Mouse (Mus musculus): ENCODE results near the gene Stk11ip. TPM values are rescaled to one million over a fixed set of nuclear protein-coding genes. Genes with fewer than 3 reads are reported as not detected.

Gene Stk11ip
- polyA plus RNA-seq, 1 experiment from 2014 or later: 20.1 TPM

DNA sequence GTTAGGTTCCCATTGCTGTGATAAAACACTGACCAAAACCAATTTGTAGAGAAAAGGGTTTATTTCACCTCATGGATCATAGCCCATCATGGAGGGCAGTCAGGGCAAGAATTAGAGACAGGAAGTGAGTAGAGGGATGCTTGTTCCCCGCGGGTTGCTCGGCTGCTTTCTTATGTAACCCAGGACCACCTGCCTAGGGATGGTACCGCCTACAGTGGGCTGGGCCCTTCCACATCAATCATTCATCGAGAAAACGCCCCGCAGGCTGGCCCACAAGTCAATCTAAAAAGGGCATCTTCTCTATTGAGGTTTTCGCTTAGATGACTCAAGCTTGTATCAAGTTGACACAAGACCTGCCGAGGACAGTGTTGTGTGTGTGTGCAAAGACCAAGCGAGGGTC is 61.7 kb downstream of the Stk11ip start:
- no peak overlapping the region for H3K9ac ChIP-seq
- no peaks in the 10 kb centered on the region for H3K36me3 ChIP-seq
- H3K4me3 ChIP-seq: no peak overlapping the region
- H3K4me2 ChIP-seq: no peak overlapping the region
- whole genome bisulfite sequencing: 73% methylated on average over 10 of the region's 10 CpGs
- H3K27me3 ChIP-seq: no peaks in the 10 kb centered on the region; the same call in 1 of the 2 replicates
- H3K27ac ChIP-seq (replicated peaks): peak overlapping the region; percentile 55; the same call in 1 of the 2 replicates
- H3K9me3 ChIP-seq: no peaks in the 10 kb centered on the region
- ATAC-seq (ENCODE audit: low read depth): no peak
- H3K4me1 ChIP-seq (replicated peaks): 0 out of 2 replicates have a peak, but pooled peaks cover 5% of the 10 kb centered on the region

DNA sequence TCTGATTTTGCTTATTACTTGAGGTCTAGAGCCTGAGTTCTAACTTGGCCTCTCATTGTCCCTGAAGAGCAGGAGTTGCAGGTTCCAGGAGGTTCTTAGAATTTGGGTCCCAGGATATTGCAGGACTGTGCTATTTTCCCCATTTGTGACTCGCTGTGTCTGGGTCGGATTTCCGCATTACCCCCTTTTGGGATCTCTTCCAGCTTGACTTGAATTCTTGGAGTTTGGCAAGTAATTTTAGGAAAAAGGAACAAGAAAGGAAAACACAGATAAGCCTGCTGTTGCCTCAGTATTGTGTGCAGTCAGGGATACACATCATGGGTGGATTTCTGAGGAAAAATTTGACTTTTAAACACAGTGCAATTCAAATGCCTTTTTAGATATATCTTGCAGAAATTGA is 65.5 kb downstream of the Stk11ip start:
- ATAC-seq (ENCODE audit: low read depth): no peak
- 92% methylated on average over 3 of the region's 3 CpGs for WGBS

More for the DNA sequence above, 65.5 kb downstream of the Stk11ip start:
- Histone ChIP-seq H3K27me3 (no peaks in the 10 kb centered on the region; the same call in 1 of the 2 replicates), H3K4me2 (no peak overlapping the region), H3K9me3 (no peaks in the 10 kb centered on the region), H3K27ac (replicated peaks) (no peak overlapping the region), H3K9ac (no peak overlapping the region), H3K4me3 (no peak overlapping the region), H3K36me3 (no peaks in the 10 kb centered on the region), H3K4me1 (replicated peaks) (peaks cover 12% of the 10 kb centered on the region; the same call in 1 of the 2 replicates)

Other genes starting within 250 kb of the Stk11ip start
- gene Resp18, start 243.1 kb upstream of the Stk11ip start, polyA plus RNA-seq (2015; fragmentation: Nextera tagmentation; extraction: Ambion mirVana): 116 and 131 TPM in 2 replicates
- 187 and 190 TPM in 2 replicates for gene Dnpep, start 203.5 kb upstream of the Stk11ip start, polyA plus RNA-seq (2015; fragmentation: Nextera tagmentation; extraction: Ambion mirVana)
- 3.3 and 7.7 TPM in 2 replicates for gene Des, start 161.2 kb upstream of the Stk11ip start, polyA plus RNA-seq (2015; fragmentation: Nextera tagmentation; extraction: Ambion mirVana)
- 17.8 and 21.4 TPM in 2 replicates for gene Speg, start 146.2 kb upstream of the Stk11ip start, polyA plus RNA-seq (2015; fragmentation: Nextera tagmentation; extraction: Ambion mirVana)
- 74.4 and 75.9 TPM in 2 replicates for gene Gmppa, start 85.6 kb upstream of the Stk11ip start, polyA plus RNA-seq (2015; fragmentation: Nextera tagmentation; extraction: Ambion mirVana)
- gene Asic4, start 71.1 kb upstream of the Stk11ip start, polyA plus RNA-seq (2015; fragmentation: Nextera tagmentation; extraction: Ambion mirVana): 28.7 and 28.8 TPM in 2 replicates
- gene Chpf, start 42.2 kb upstream of the Stk11ip start, polyA plus RNA-seq (2015; fragmentation: Nextera tagmentation; extraction: Ambion mirVana): 39.1 and 41.0 TPM in 2 replicates
- gene Tmem198, start 42.0 kb upstream of the Stk11ip start, polyA plus RNA-seq (2015; fragmentation: Nextera tagmentation; extraction: Ambion mirVana): 37.2 and 40.9 TPM in 2 replicates
- gene Obsl1, start 15.1 kb upstream of the Stk11ip start, polyA plus RNA-seq (2015; fragmentation: Nextera tagmentation; extraction: Ambion mirVana): 28.1 and 30.1 TPM in 2 replicates
- 13.3 and 13.7 TPM in 2 replicates for gene Inha, start 14.5 kb upstream of the Stk11ip start, polyA plus RNA-seq (2015; fragmentation: Nextera tagmentation; extraction: Ambion mirVana)
- 36.9 and 39.3 TPM in 2 replicates for gene Slc4a3, start 24.7 kb downstream of the Stk11ip start, polyA plus RNA-seq (2015; fragmentation: Nextera tagmentation; extraction: Ambion mirVana)